Mouse (Mus musculus): ENCODE measurements at regions not wholly inside any gene's neighbourhood (a gene's known extent, or its start where the extent isn't known, plus 50 kb on each side); places are given as distances from the start of the nearest gene placed in this dataset.

DNA sequence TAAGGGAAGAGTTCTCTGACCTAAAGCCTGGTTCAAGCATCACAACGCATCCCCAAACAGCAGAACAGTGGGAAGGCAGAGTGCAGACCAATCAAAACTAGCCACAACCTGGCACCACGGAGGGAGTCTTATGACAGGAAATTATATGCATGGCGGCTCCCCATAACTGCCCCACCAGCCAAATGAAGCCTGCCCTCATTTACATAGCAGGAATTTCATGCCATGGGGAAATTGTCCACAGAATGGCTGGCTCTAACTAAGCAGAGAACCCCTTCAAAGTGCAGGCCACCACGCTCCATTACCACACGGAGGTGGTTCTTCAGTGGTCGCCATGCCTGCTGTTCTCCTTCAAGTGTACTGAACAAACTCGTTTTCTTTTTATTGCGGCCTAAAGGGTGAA is 126.3 kb upstream of the Zc3h12c start:
- peaks cover 6 to 10% of the 10 kb centered on the region in 2 experiments; a peak in 3 of 4 replicates for H3K27me3 ChIP-seq (ENCODE audit: control insufficient read depth in 1 of 2, insufficient read depth in 2 of 2, low read length in 2 of 2)
- no peak overlapping the region for H3K27ac ChIP-seq (ENCODE audit: control insufficient read depth, low read depth, low read length)
- H3K36me3 ChIP-seq (ENCODE audit: control insufficient read depth in 1 of 2, insufficient read depth in 2 of 2, low read length in 2 of 2): no peaks in the 10 kb centered on the region
- TF ChIP-seq ZMIZ1 (IDR thresholded peaks at IDR 0.05; ENCODE audit: low read depth, low read length): no peak
- no peak for TF ChIP-seq E2F4 (IDR thresholded peaks at IDR 0.05; ENCODE audit: borderline replicate concordance, low read depth, low read length)
- no peak for TF ChIP-seq MAX (IDR thresholded peaks at IDR 0.05; ENCODE audit: low read length)
- TF ChIP-seq JUND (IDR thresholded peaks at IDR 0.05; ENCODE audit: low read depth, low read length): no peak
- no peak for TF ChIP-seq MAFK (IDR thresholded peaks at IDR 0.05; ENCODE audit: borderline replicate concordance, low read depth, low read length)
- no peak for TF ChIP-seq USF1 (IDR thresholded peaks at IDR 0.05; ENCODE audit: low read depth, low read length)
- no peak for TF ChIP-seq ETS1 (IDR thresholded peaks at IDR 0.05; ENCODE audit: low read depth, low read length)
- TF ChIP-seq POLR2AphosphoS2 (IDR thresholded peaks at IDR 0.05; ENCODE audit: low read length): no peak
- H3K9me3 ChIP-seq (replicated peaks; ENCODE audit: insufficient read depth, low read length): no peaks in the 10 kb centered on the region
- no peak overlapping the region for H3K9ac ChIP-seq (ENCODE audit: control insufficient read depth, low read depth, low read length, poor library complexity, severe bottlenecking)
- no peak for DNase-seq (ENCODE audit: low read depth, low spot score)
- H3K79me2 ChIP-seq (ENCODE audit: control insufficient read depth, insufficient read depth, low read length, poor library complexity): no peaks in the 10 kb centered on the region
- H3K4me3 ChIP-seq (ENCODE audit: control insufficient read depth in 1 of 2, insufficient read depth in 1 of 2, low read depth in 2 of 2, low read length in 2 of 2): no peak overlapping the region
- no peaks in the 10 kb centered on the region for H3K4me1 ChIP-seq (ENCODE audit: control insufficient read depth in 1 of 2, insufficient read depth in 2 of 2, low read length in 2 of 2)

- Histone ChIP-seq H3K9ac (ENCODE audit: control insufficient read depth, low read depth, low read length, poor library complexity, severe bottlenecking) (no peak overlapping the region), H3K4me1 (ENCODE audit: control insufficient read depth in 1 of 2, insufficient read depth in 2 of 2, low read length in 2 of 2) (no peaks in the 10 kb centered on the region), H3K27me3 (ENCODE audit: control insufficient read depth in 1 of 2, insufficient read depth in 2 of 2, low read length in 2 of 2) (peaks cover 2 to 5% of the 10 kb centered on the region in 2 experiments; a peak in 3 of 4 replicates), H3K9me3 (replicated peaks; ENCODE audit: insufficient read depth, low read length) (no peaks in the 10 kb centered on the region), H3K27ac (ENCODE audit: control insufficient read depth, low read depth, low read length) (no peak overlapping the region), H3K4me3 (ENCODE audit: control insufficient read depth in 1 of 2, insufficient read depth in 1 of 2, low read depth in 2 of 2, low read length in 2 of 2) (no peak overlapping the region), H3K79me2 (ENCODE audit: control insufficient read depth, insufficient read depth, low read length, poor library complexity) (no peaks in the 10 kb centered on the region), H3K36me3 (ENCODE audit: control insufficient read depth in 1 of 2, insufficient read depth in 2 of 2, low read length in 2 of 2) (no peaks in the 10 kb centered on the region)
- TF ChIP-seq USF1 (IDR thresholded peaks at IDR 0.05; ENCODE audit: low read depth, low read length) (peak; percentile 65), TAL1 (IDR thresholded peaks at IDR 0.05; ENCODE audit: low read length) (no peak)
- peak; percentile 4 for DNase-seq (ENCODE audit: low read depth, low spot score)
These were observed 120.7 kb upstream of the Zc3h12c start for GRCm38 (mm10) chr9:52289069-52289468.

DNA sequence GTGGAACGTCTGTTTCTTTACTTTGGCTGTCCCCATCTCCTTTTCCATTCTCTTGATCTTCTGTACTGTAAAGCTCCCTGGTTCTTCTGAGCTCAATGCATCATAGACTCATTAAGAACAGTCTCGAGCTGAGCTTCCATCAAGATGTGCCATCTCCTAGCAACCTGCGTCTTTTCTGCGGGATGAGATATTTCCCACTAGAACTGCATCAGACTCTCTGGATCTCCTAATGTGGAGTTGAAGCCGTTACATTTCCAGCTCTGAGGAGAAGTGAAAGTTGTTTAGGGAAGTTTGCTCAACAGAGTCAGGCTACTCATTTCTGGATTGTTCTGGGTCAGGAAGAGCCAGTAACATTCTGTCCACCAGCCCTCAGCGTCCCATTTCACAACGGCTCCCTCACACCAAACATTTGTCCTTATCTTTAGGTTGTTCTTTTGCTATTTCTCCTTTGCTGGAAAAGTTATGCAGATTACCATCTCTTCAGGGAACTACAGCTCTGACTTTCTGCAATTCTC is 119.4 kb upstream of the Zc3h12c start:
- TF ChIP-seq SMC3 (IDR thresholded peaks at IDR 0.05; ENCODE audit: low read depth, low read length): no peak
- TF ChIP-seq RCOR1 (IDR thresholded peaks at IDR 0.05; ENCODE audit: low read depth, low read length): no peak
- TF ChIP-seq RAD21 (IDR thresholded peaks at IDR 0.05; ENCODE audit: low read depth, low read length): no peak
- no peak for TF ChIP-seq MYC (IDR thresholded peaks at IDR 0.05; ENCODE audit: low read depth, low read length)
- TF ChIP-seq MXI1 (IDR thresholded peaks at IDR 0.05; ENCODE audit: low read depth, low read length): no peak
- TF ChIP-seq CTCF (IDR thresholded peaks at IDR 0.05 in 2 of 3, conservative IDR thresholded peaks at IDR 0.05 in 1 of 3; ENCODE audit: control insufficient read depth in 1 of 3, insufficient read depth in 1 of 3, low read depth in 2 of 3, low read length in 3 of 3, poor library complexity in 1 of 3, severe bottlenecking in 1 of 3): no peak
- TF ChIP-seq SIN3A (IDR thresholded peaks at IDR 0.05; ENCODE audit: low read length): no peak
- no peak for TF ChIP-seq TAL1 (IDR thresholded peaks at IDR 0.05; ENCODE audit: low read length)
- no peak for TF ChIP-seq CHD2 (IDR thresholded peaks at IDR 0.05; ENCODE audit: low read length)
- TF ChIP-seq EP300 (IDR thresholded peaks at IDR 0.05; ENCODE audit: low read depth in 1 of 2, low read length in 2 of 2): no peak
- TF ChIP-seq BHLHE40 (IDR thresholded peaks at IDR 0.05; ENCODE audit: borderline replicate concordance, low read depth, low read length): no peak
- no peak for TF ChIP-seq MAZ (IDR thresholded peaks at IDR 0.05; ENCODE audit: low read depth, low read length)
- Histone ChIP-seq H3K79me2 (ENCODE audit: control insufficient read depth, insufficient read depth, low read length, poor library complexity) (no peaks in the 10 kb centered on the region), H3K27ac (ENCODE audit: control insufficient read depth, low read depth, low read length) (no peak overlapping the region), H3K4me1 (ENCODE audit: control insufficient read depth in 1 of 2, insufficient read depth in 2 of 2, low read length in 2 of 2) (no peaks in the 10 kb centered on the region), H3K36me3 (ENCODE audit: control insufficient read depth in 1 of 2, insufficient read depth in 2 of 2, low read length in 2 of 2) (no peaks in the 10 kb centered on the region), H3K9me3 (replicated peaks; ENCODE audit: insufficient read depth, low read length) (no peaks in the 10 kb centered on the region), H3K4me3 (ENCODE audit: control insufficient read depth in 1 of 2, insufficient read depth in 1 of 2, low read depth in 2 of 2, low read length in 2 of 2) (no peak overlapping the region), H3K9ac (ENCODE audit: control insufficient read depth, low read depth, low read length, poor library complexity, severe bottlenecking) (no peak overlapping the region), H3K27me3 (ENCODE audit: control insufficient read depth in 1 of 2, insufficient read depth in 2 of 2, low read length in 2 of 2) (no peaks in the 10 kb centered on the region; a peak in 2 of 4 replicates)
- DNase-seq (ENCODE audit: low read depth, low spot score): peak; percentile 3
